In genomic region chr2:68936773-68937172, GRCm38 (mm10) we compare ENCODE assay signal across 28 mouse cellular contexts.
DNase-seq lines count a peak whose midpoint lies in the region; ATAC-seq and TF ChIP-seq lines count a peak whose summit lies in the region.
"Had no signal": no experiment of that assay in that cellular context is flagged by ENCODE, and none has a peak within 500 bp of the region (broad histone marks: within the 10 kb centered on the region; RNA-seq: fewer than 3 reads in every experiment).

No protein-coding gene starts in this region.

- H3K27ac ChIP-seq in layer of hippocampus, adult 2 months = peak overlapping the region; percentile 82; the same call in 1 of the 2 replicates
- H3K27ac ChIP-seq: embryonic facial prominence, embryonic 13.5 days; forebrain, embryonic 10.5 days; hindbrain, embryonic 15.5 days; intestine, embryonic 15.5 days; kidney, postnatal 0 days; limb, embryonic 10.5 days; limb, embryonic 15.5 days; liver, embryonic 14.5 days; midbrain, embryonic 12.5 days; neural tube, embryonic 13.5 days had no signal

- no peak for TF ChIP-seq CTCF in layer of hippocampus, adult 2 months (conservative IDR thresholded peaks at IDR 0.05)

- ATAC-seq in megakaryocyte progenitor cell, adult 5-6 weeks (replicated peaks; ENCODE audit: poor library complexity) = peak; percentile 55
- ATAC-seq: forebrain, postnatal 0 days; intestine, embryonic 15.5 days had no signal

- H3K4me3 ChIP-seq in layer of hippocampus, adult 2 months = no peak overlapping the region
- H3K4me3 ChIP-seq: embryonic facial prominence, embryonic 13.5 days; forebrain, embryonic 10.5 days; heart, embryonic 10.5 days; hindbrain, embryonic 15.5 days; intestine, embryonic 15.5 days; limb, embryonic 10.5 days; limb, embryonic 15.5 days; megakaryocyte, embryonic 14.5 days; midbrain, embryonic 12.5 days; neural tube, embryonic 13.5 days had no signal

- no peak for DNase-seq in layer of hippocampus, adult 2 months (ENCODE audit: low spot score in 2 of 2)
- DNase-seq in layer of hippocampus, postnatal 36 days = no peak
- peak; percentile 50 for DNase-seq in 416B (ENCODE audit: low read depth)
- peak; percentile 47 for DNase-seq in MN1 (ENCODE audit: low spot score)
- DNase-seq in frontal cortex, postnatal 10 days (ENCODE audit: low spot score in 2 of 2) = no peak
- DNase-seq: adrenal gland, postnatal 10 days; cerebellum, adult 11 months; cerebellum, adult 9-11 months; forebrain, postnatal 0 days; gastrocnemius, postnatal 10 days; heart, adult 11 months; kidney, adult 8-10 months; kidney, postnatal 4 days; lung, postnatal 14 days; right cerebral cortex, postnatal 14 days had no signal

Comparison
In these comparisons a context has a peak if more than half of its experiments do, and no peak if none do; other contexts are left out.
1. DNase-seq: peak in 416B (single experiment) and MN1 (single experiment); none in layer of hippocampus, adult 2 months (0 of 2), layer of hippocampus, postnatal 36 days (0 of 2) and frontal cortex, postnatal 10 days (0 of 2).